Mouse (Mus musculus) heart, postnatal 0 days (tissue): Measurements from ENCODE around the gene H2-M5. TPM values are rescaled to one million over a fixed set of nuclear protein-coding genes. Genes with fewer than 3 reads are reported as not detected.

Source experiments
- ATAC-seq: fragments of 200-750 bp; cut with Nextera tagmentation; 2 replicates; pipeline ENCODE4 v1.8.0; 2017; ENCODE audit warnings: low read depth, moderate number of reproducible peaks, moderate library complexity; ENCODE audit not compliant: insufficient read depth
- DNase-seq: peaks from one replicate; pipeline ENCODE4 v3.0.0-alpha.2; 2016; ENCODE audit warnings: low spot score
- H3K27ac ChIP-seq: fragments of 300-500 bp; sonication (generic); 2 replicates; pipeline ENCODE4 v1.5.1; 2014; ENCODE audit warnings: low read depth, mild to moderate bottlenecking
- H3K27me3 ChIP-seq: fragments of 300-500 bp; sonication (generic); 2 replicates; pipeline ENCODE4 v1.6.1; 2014; ENCODE audit warnings: low read length, mixed read lengths; ENCODE audit not compliant: control insufficient read depth, insufficient read depth
- H3K36me3 ChIP-seq: fragments of 300-500 bp; sonication (generic); replicated peaks from 2 replicates; pipeline ENCODE4 v1.6.1; 2014; ENCODE audit warnings: low read length, mixed read lengths; ENCODE audit not compliant: control insufficient read depth, insufficient read depth
- H3K4me1 ChIP-seq: fragments of 300-500 bp; sonication (generic); 2 replicates; pipeline ENCODE4 v1.6.1; 2014; ENCODE audit warnings: antibody characterized with exemption; ENCODE audit not compliant: control insufficient read depth, insufficient read depth
- H3K4me2 ChIP-seq: fragments of 300-500 bp; sonication (generic); 2 replicates; pipeline ENCODE4 v1.6.1; 2014; ENCODE audit warnings: low read depth, mild to moderate bottlenecking, low read length, moderate library complexity
- H3K4me3 ChIP-seq: fragments of 300-500 bp; sonication (generic); 2 replicates; pipeline ENCODE4 v1.5.1; 2014; ENCODE audit warnings: low read depth, low read length
- H3K9ac ChIP-seq: fragments of 300-500 bp; sonication (generic); replicated peaks from 2 replicates; pipeline ENCODE4 v1.6.1; 2014; ENCODE audit warnings: low read depth, low read length, mixed read lengths
- H3K9me3 ChIP-seq: fragments of 300-500 bp; sonication (generic); replicated peaks from 2 replicates; pipeline ENCODE4 v1.6.1; 2016; ENCODE audit warnings: low read length; ENCODE audit not compliant: control insufficient read depth
- CTCF ChIP-seq: IDR thresholded peaks from 2 replicates; pipeline ENCODE4 v1.5.1; 2016; ENCODE audit warnings: antibody characterized with exemption, control low read depth, low read depth
- EP300 ChIP-seq: IDR thresholded peaks from 2 replicates; pipeline ENCODE4 v1.6.1; 2016; ENCODE audit warnings: antibody characterized with exemption, low read depth
- WGBS: fragments of 180-500 bp; shearing (Covaris S2); extraction: QIAGEN DNeasy Blood & Tissue Kit; methylation state at CpG from one replicate; pipeline ENCODE4 v1.1.7; 2014; 5-methylcytosine and 5-hydroxymethylcytosine counted together
- polyA plus RNA-seq: library from polyadenylated mRNA; unstranded; fragments of >200 nt; fragmentation: Nextera tagmentation; extraction: Ambion mirVana; gene quantifications from 2 replicates; pipeline ENCODE4 v1.2.1, GENCODE M21; 2015
- total RNA-seq: library from RNA; depleted of rRNA; stranded (reverse); fragments of >200 nt; gene quantifications from 2 replicates; pipeline ENCODE4 v1.2.3, GENCODE M21; 2014; ENCODE audit warnings: low replicate concordance

The H2-M5 gene
- total and polyA plus RNA-seq, 2 experiments from 2014 or later: not detected

- peak within 1 kb of the TSS; percentile 85 for H3K4me2 ChIP-seq
- H3K27me3 ChIP-seq: no peaks in the 10 kb centered on the region
- H3K4me3 ChIP-seq: no peak within 1 kb of the TSS
- 92% methylated on average over 7 of the region's 7 CpGs for WGBS
- ATAC-seq: no peak
- no peak for TF ChIP-seq CTCF
- no peak for TF ChIP-seq EP300
- DNase-seq: no peak
- no peaks in the 10 kb centered on the region for H3K9me3 ChIP-seq
- H3K36me3 ChIP-seq: no peaks in the 10 kb centered on the region
- no peak within 1 kb of the TSS for H3K9ac ChIP-seq
- H3K27ac ChIP-seq: no peak within 1 kb of the TSS
- H3K4me1 ChIP-seq: 0 out of 2 replicates have a peak, but pooled peaks cover 4% of the 10 kb centered on the region
Measured at GRCm38 (mm10) chr17:37000863-37001262, 11.5 kb upstream of the H2-M5 start, which contains the start of gene Zfp57. TSS of gene Zfp57 (plus strand) at chr17:37001163.

GRCm38 (mm10) chr17:36998477-36998876 is 9.1 kb upstream of the H2-M5 start:
- ATAC-seq (no peak), DNase-seq (no peak)
- 58% methylated on average over 2 of the region's 2 CpGs for WGBS
- Histone ChIP-seq H3K27me3 (no peaks in the 10 kb centered on the region), H3K4me3 (no peak overlapping the region), H3K9me3 (no peaks in the 10 kb centered on the region), H3K9ac (no peak overlapping the region), H3K4me1 (0 out of 2 replicates have a peak, but pooled peaks cover 4% of the 10 kb centered on the region), H3K4me2 (no peak overlapping the region), H3K27ac (no peak overlapping the region), H3K36me3 (no peaks in the 10 kb centered on the region)
- no peak for TF ChIP-seq CTCF

- WGBS: 22% methylated on average over 7 of the region's 7 CpGs
Measured at GRCm38 (mm10) chr17:36997033-36997735, 7.8 kb upstream of the H2-M5 start.

GRCm38 (mm10) chr17:36995448-36995847 is 6.1 kb upstream of the H2-M5 start:
- Histone ChIP-seq H3K4me3 (no peak overlapping the region), H3K4me1 (no peaks in the 10 kb centered on the region), H3K27me3 (no peaks in the 10 kb centered on the region), H3K9ac (no peak overlapping the region), H3K4me2 (no peak overlapping the region), H3K27ac (no peak overlapping the region), H3K9me3 (no peaks in the 10 kb centered on the region), H3K36me3 (no peaks in the 10 kb centered on the region)
- ATAC-seq (no peak), DNase-seq (no peak)
- no peak for TF ChIP-seq CTCF
- no peak for TF ChIP-seq EP300
- 63% methylated on average over 3 of the region's 3 CpGs for WGBS

More at GRCm38 (mm10) chr17:36997033-36997735, 7.8 kb upstream of the H2-M5 start:
- no peak overlapping the region for H3K27ac ChIP-seq
- no peaks in the 10 kb centered on the region for H3K9me3 ChIP-seq
- no peak overlapping the region for H3K4me2 ChIP-seq
- no peaks in the 10 kb centered on the region for H3K4me1 ChIP-seq
- H3K27me3 ChIP-seq: no peaks in the 10 kb centered on the region
- TF ChIP-seq CTCF (peak; percentile 81), EP300 (no peak)
- H3K9ac ChIP-seq: no peak overlapping the region
- H3K36me3 ChIP-seq: no peaks in the 10 kb centered on the region
- no peak for ATAC-seq
- H3K4me3 ChIP-seq: no peak overlapping the region
- peak; percentile 18 for DNase-seq

- DNase-seq: no peak
- Histone ChIP-seq H3K9me3 (no peaks in the 10 kb centered on the region), H3K4me1 (no peaks in the 10 kb centered on the region), H3K36me3 (no peaks in the 10 kb centered on the region), H3K27ac (no peak overlapping the region), H3K4me3 (no peak overlapping the region), H3K27me3 (peaks cover under 1% of the 10 kb centered on the region; the same call in 1 of the 2 replicates), H3K4me2 (no peak overlapping the region), H3K9ac (no peak overlapping the region)
- TF ChIP-seq CTCF (no peak), EP300 (no peak)
- WGBS: 75% methylated on average over 2 of the region's 2 CpGs
- no peak for ATAC-seq
Measured at GRCm38 (mm10) chr17:36994528-36994927, 5.2 kb upstream of the H2-M5 start.
